Mouse (Mus musculus): ENCODE measurements around the gene Metap2.

Gene Metap2

DNA sequence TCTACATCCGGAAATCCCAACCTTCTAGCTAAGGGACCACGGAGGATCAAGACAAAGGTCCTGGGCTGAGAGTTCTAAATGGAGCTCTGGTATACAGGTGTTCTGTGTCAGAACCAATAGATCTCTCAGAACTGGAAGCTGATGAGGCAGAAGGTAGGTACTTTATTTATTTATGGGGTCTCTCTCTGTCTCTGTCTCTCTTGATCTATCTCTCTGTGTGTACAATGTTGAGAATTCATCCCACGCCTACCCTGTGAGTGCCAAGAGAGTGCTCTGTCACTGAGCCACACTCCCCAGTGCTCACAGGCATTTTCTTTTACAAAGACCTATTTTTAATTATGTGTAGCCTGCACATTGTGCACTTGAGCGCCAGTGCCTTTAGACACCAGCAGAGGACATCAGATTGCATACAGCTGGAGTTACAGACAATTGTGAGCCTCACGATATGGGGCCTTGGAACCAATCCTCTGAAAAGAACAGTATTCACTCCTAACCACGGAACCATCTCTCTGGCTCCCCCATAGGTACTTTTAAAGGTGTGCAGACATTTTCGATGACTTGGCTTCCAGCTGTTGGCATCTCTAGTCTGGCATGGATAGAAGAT lies at the start of gene Metap2:
Gene Metap2 (minus strand): TSS at position 51 of the 604 bp plus-strand sequence.
- in situ Hi-C loops (cut with MboI) = no loop called here

DNA sequence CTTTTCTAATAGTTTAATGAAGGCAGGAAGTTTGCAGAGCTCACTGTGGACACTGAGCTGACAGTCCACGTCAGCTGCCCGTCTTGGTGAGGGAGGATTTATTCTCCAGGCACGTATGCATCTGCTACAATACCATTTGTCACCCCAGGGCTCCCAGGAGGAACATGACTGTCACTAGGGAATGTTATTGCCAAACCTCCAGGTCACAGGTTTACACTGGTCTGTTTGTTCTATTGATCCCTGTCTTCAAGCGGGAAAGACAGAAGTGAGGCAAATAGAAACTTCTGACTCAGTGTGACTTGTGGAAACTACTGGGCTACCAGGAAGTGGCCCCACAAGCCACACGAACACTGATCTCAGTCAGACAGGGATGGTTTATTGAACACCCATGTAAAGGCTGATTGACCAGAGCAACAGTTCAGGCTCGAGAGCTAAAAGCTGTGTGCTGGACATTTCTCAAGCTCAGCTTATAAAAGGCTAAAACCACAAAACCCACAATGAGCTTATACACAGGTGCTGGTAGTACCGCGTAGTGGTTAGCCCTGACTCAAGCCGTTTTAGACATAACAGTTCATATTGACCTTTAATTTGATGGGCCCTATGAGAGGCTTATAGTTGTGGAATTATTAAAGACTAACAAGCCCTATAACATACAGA lies 49.1 kb upstream of the Metap2 start:
- in situ Hi-C loops (cut with MboI) = no loop called here

DNA sequence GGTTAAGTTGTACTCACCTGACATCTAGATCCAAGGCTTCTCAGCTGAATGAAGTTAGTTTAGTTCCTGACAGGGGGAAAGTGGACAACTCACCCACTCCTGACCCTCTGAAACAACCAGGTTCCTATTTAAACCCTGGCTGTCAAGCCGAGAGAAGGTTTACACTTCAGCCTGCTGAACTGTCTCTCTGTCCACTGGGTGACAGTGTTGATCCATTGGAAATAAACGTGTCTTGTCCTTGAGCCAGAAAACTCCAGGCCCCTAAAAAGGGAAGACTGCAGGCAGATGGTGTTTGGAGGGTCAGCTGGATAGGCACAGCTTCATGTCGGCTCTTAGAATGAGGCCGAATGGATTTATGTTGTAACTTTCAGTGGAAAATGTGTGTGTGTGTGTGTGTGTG lies 48.5 kb upstream of the Metap2 start:
- in situ Hi-C loops (cut with MboI) = no loop called here

DNA sequence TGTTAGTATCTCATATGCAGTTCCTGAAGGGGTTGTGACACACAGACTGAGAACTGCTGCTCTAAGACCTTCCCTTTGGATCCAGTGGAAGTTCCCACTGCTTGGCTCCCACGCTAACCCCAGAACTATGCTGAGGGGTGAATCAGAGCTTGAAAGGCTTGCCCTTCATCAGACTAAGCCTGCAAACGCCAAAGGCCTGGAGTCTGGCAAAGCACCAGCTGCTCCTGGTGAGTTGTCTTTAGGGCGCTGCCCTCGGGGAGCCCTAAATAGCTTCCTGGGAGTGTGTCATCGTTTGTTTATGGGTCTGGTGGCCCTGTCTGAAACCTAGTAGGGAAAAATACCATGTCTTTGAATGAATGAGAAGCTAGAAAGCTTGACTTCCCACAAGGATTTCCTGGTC lies 47.3 kb upstream of the Metap2 start:
- in situ Hi-C loops (cut with MboI) = no loop called here

DNA sequence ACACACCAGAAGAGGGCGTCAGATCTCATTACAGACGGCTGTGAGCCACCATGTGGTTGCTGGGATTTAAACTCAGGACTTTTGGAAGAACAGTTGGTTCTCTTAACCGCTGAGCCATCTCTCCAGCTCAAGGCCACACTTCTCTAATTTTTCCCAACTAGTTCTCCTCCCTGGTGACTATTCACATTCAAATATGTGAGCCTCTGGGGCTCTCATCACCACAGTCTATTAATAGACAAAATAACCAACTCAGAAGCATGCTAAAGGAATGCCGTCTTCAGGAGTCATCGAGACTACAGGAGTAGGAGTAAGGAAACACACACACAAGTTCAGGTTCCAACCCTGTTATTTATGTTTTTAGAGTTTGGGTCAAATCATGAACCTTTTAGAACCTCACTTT lies 43.4 kb upstream of the Metap2 start:
- in situ Hi-C loops (cut with MboI) = no loop called here

DNA sequence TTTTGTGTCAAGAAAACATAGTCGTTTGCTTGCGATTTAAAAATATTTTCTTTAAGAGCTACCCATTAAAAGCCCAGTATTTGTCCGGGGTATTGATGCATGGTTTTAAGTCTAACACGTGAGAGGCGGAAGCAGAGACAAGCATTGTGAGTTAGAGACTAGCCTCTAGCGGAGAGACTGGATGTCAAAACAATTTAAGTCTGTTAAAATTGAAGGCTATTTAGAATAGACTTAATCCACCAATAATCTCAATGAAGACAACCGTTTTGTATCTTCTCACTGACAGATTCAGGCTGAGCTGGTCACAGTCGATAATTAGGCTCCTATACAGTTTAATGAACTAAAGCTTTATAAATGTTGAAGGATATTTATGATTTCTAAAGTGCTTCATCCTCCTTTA lies 42.8 kb upstream of the Metap2 start:
- in situ Hi-C loops (cut with MboI) = no loop called here

DNA sequence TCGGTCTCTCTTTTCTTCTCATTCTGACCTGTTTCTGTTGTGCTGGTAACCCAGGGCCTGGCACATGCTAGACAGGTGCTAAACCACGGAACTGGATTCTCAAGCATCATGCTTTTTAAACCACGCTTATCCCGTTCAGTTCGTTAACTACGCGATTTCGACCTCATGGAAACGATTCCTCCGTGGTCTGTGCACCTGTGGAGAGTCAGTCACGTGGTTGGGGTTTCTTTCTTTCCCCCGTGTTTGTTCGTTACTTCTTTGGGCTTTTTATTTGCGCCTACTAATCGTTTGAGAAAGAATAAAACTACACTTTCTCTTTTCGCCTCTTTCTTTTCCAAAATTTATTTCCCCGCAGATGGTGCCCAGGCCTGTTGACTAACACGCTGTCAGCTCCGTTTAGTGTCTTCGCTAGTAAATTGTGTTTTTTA lies 42.0 kb upstream of the Metap2 start:
- in situ Hi-C loops (cut with MboI) = no loop called here

DNA sequence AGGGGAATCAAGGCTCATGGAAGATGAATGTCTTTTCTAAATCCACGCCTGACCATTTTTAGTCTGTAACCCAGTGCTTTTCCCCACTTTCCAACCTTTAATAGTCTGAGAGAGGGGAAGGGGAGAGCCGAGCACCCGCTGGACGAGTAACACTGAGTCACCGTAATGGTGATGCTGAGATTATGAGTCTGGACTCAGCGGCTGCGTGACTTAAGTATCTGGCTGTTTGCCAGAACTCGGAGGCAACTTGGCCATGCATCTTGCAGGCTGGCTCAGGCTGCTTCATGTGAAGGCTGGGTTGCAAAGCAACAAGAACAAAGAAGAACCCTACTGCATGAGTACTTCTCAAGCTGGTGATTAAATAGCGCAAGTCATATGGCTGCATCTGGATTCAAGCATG lies 37.1 kb upstream of the Metap2 start:
- in situ Hi-C loops (cut with MboI) = no loop called here

DNA sequence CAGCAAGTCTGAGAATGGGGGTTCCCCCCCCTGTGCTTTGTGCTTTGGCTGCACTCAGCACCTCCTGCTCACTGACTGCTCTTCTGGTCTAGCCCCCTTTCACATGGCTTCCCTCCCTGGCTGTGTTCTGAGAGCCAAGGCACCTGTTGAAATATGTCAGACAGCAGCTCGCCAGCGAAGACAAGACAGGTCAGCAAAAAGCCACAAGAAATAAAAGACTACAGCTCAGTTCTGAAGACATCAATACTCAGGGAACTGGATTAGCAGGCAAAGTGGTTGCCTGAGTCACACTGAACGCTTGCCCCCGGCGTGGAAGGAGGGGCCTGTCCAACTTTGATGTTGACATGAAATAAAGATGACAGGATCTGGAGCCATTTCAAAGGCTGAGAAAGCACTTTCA lies 36.0 kb upstream of the Metap2 start:
- in situ Hi-C loops (cut with MboI) = no loop called here

DNA sequence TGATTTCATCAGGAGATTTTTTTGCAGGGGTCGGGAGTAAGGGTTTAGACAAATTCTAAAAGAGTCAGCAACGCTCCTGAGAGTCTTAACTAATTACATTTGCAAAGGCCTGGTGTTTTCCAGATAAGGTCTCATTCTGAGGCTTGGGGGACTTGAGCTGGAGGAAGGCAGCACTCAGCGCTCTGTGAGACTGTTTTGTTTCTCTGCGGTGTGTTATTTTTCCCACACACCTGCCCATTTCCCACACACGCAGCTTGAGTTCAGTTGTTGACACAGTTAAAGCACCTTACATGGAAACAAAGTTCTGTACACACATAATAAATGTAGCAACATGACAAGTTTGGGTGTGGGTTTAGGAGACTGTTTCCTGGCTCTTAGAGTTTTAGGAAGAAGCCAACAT lies 35.1 kb upstream of the Metap2 start:
- in situ Hi-C loops (cut with MboI) = no loop called here

DNA sequence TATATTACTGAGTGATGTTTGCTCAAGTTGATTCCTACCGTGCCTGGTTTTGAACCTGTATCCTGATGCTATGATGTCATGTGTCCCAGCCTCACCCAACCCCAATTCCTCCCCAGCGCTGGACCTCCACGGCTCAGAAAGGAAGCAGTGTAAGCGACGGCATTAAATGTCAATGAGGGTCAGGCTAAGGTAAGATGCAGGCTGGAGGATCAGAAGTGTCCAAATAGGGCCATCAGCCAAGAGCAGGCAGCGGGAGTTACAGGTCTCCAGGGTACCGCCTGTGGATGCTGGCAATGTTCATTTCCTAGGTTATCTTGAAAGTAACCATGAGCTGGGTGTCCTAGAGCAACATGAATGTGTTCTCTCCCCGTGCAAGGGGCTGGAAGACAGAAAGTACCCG lies 34.5 kb upstream of the Metap2 start:
- in situ Hi-C loops (cut with MboI) = no loop called here

DNA sequence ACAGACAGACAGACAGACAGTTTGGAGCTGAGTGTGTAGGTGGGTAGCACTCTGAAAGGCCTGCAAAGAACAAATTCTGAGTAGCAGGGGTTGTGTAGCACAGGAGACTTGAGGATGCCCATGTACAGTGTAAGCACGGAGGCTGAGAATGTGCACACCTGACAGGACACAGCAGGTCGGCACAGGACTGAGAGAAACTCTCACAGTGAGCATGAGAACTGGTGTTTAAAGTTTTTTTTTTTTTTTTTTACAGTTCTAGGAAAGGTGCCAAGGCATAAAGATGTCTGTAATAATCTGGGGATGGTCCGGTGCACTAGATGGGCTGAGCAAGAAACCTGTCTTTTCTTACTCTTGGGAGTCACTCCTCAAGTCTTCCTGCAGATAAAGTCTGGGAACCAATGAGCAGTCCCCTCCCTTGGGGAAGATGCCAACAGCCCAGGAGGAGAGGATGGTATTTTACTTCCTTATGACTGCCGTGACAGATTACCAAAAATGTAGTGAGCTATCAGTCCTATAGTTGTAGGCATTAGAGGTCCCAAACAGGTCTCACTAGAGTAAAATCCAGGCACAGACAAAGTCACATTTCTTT lies 33.4 kb upstream of the Metap2 start:
- in situ Hi-C loops (cut with MboI) = no loop called here

DNA sequence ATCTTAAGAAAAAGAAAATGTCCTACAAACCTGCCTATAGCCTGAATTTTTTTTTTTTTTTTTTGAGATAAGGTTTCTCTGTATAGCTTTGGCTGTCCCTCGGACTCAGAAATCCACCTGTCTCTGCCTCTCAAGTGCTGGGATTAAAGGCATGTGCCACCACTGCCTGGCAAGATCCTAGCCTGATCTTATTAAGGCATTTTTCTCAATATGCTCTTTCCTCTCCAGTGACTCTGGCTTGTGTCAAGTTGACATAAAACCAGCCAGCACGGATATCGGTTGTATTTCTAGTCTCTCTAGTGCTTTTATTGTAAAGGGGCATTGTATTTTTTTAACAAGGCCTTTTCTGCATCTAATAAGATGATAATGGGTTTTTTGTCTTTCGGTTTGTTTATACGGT lies 27.8 kb upstream of the Metap2 start:
- in situ Hi-C loops (cut with MboI) = no loop called here

DNA sequence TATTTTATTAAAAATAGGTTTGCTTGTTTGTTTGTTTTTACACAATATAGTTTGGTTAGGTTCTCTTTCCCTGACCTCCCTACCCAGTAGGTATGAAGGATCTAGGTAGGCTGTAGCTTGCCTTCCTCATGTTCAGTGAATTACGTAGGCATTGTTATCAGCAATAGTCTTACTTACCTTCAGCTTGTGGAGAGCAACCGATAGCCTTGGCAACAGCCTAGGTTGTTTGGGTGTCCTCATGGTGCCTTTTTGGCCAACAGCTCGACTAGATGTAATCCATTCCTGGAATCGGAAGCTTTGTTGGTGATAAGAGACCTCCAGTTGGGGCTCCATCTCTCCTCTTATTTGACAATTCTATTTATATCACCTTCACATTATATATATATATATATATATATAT lies 24.3 kb upstream of the Metap2 start:
- in situ Hi-C loops (cut with MboI) = no loop called here

DNA sequence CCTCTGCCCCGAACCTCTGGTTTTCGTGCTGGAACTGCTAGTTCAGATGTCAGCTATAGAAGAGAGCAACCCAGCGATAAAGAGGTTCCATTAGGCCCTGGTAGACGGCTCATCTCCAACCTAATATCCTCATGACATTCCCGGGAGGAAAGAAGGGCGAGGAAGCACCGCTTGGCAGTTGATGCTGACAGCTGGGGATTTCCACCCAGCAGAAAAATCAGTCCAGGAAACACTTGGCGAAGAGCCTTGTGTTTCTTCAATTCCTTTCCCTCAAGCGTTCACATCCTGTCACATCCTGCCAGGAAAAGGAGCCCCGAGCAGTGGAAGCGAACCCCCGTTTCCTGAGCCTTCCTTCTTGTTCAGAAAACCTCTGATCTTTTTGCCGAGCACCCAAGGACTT lies 22.3 kb upstream of the Metap2 start:
- in situ Hi-C loops (cut with MboI) = no loop called here

DNA sequence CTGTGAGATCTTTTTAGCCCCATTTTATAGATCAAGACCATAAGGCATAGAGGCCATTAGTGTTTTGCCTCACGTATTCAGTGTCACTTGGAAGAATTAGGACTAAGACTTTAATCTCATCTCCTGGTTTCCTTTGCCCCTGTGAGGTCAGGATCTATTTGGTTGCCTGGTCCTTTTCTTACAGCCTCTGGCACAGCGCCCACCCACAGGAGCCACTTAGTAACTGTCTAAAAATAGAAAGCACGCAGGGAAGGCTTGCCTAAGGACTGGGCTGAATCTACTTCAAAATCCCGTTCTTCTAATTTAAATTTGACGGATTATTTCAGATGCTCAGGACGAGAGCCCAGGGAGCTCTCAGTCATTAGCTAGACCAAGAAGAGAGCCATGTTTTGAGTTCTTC lies 21.8 kb upstream of the Metap2 start:
- in situ Hi-C loops (cut with MboI) = no loop called here

DNA sequence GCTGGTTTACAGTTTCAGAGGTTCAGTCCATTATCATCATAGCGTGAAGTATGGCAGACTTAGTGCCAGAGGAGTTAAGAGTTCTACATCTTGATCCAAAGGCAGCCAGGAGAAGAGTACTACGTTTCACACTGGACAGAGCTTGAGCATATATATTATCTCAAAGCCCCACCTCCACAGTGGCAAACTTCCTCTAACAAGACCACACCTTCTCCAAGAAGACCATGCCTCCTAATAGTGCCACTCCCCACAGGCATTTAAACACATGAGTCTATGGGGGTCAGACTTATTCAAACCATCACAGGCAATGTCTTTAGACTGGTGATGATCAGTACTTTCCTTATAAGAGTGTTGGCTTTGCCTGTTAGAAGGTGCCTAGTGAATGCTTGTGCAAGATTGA lies 21.2 kb upstream of the Metap2 start:
- in situ Hi-C loops (cut with MboI) = no loop called here

DNA sequence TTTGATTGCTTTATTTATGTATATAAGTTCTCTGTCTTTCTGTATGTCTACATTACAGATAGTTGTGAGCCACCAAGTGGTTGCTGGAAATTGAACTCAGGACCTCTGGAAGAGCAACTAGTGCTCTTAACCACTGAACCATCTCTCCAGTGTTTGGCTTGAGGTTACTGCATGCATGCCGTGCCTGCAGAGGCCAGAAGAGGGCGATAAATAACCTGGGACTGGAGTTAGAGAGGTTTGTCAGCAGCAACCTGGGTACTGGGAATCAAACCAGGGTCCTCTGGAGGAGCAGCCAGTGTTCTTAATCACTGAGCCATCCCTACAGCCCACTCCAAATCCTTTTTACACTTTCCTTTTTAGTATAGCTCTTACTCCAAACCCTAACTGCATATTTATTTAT lies 19.9 kb upstream of the Metap2 start:
- in situ Hi-C loops (cut with MboI) = no loop called here

DNA sequence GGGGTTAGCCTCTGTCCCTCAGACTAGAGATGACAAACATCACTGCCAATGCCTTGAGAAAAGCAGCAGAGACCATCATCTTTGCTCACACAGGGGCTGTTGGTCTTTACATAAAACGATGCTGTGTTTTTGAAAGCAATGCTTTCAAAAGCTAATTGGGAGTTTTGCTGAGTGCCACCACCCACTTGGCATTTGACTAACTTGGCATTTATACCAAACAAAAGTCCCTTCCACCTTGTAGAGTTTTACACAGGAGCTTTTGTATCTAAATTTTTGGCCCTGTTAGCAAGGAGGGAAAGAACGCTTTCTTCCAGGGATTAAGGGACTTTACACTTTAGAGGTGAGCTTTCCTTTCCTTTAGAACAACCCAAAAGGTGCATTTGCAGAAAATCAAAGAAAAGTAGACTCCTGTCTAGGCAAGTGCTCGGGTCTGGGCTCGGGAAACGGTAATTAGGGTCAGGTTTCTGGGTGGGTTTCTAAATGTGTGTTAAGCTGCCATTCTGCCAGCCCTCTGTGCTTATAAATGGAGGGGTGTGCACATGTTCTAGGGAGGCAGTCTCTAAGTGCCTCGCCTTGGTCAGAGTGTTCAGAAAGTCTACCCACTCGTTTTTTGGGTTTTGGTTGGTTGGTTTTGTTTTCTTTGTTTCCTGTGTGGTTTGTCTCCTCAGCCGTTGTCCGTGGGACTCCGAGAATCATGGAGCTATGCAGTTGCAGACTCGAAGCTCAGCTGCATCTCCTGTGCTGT lies 18.8 kb upstream of the Metap2 start:
- in situ Hi-C loops (cut with MboI) = no loop called here

DNA sequence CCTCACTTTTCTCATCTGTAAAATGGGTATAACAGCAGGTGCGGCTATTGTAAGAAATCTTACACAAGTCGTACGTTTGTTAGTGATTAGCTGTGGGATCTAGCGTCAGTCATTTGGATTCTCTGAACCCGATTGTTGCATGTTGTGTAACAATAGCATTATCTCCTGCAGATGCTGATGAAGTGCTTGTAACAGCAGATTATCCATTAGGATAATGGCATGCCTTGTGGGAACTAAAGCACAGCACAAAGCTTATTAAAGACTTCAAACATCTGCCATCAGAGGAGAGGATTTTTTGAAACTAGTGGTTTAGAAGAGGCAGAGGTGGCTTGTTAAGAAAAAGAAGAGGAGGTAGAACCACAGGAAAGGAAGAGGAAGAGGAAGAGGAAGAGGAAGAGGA lies 16.6 kb upstream of the Metap2 start:
- in situ Hi-C loops (cut with MboI) = no loop called here

DNA sequence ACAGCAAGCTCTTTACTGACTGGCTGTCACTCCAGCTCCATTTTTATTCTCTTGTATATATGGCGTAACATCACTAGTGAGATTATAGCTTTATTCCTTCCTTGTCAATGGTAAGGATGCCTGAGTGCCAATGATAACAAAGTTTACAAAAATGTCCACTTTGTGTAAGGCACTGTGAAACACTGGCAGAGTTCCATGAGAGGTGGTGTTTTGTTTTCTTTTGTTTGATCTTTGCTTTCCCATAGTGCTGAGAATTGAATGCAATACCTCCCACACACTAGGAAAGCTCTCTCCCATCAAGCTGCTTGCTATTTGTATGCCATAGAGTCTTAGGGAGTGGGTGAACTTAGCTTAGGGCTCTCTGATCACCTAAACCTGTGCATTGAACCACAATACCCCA lies 16.0 kb upstream of the Metap2 start:
- in situ Hi-C loops (cut with MboI) = no loop called here

DNA sequence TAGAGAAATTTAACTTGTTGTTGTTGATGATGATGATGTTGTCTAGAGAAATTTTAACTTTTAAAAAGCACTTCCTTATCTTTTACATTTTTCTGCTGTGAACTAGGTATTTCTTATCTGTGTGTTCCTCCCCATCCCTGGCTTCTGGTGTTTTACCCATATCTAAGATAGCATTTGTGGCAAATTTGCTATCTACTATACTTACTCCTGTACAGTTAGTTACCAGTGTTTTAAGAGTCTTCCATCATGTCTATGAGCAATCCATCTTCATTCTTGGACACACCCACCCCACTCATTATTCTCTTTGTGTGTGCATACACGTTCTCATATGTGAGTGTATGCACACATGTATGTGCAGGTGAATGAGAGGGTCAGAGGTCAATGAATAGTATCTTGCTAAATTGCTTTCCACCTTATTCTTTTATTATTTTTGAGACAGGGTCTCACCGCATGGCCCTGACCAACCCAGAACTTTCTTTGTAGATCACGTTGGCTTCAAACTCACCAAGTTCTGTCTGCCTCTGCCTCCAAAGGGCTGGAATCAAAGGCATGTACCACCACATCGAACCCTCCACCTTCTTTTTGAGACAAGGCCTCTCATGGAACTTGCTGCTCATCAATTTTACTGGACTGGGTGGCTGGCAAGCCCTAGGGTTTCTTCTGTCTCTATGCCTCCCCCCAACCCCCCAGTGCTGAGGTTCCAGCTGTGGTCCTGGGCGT lies 15.4 kb upstream of the Metap2 start:
- in situ Hi-C loops (cut with MboI) = no loop called here

Measured in mature B cell (primary cell).